Mouse (Mus musculus) liver, embryonic 12.5 days (tissue): ENCODE measurements around the gene Gpr142. TPM values are rescaled to one million over a fixed set of nuclear protein-coding genes. Genes with fewer than 3 reads are reported as not detected.

ENCODE experiments used
- ATAC-seq: fragments of 200-750 bp; cut with Nextera tagmentation; 2 replicates; pipeline ENCODE4 v1.8.0; 2017; ENCODE audit warnings: moderate number of reproducible peaks, mild to moderate bottlenecking, moderate library complexity
- H3K27ac ChIP-seq: fragments of 300-500 bp; sonication (generic); 2 replicates; pipeline ENCODE4 v1.5.1; 2016; ENCODE audit warnings: mild to moderate bottlenecking
- H3K27me3 ChIP-seq: fragments of 300-500 bp; sonication (generic); replicated peaks from 2 replicates; pipeline ENCODE4 v1.6.1; 2016; ENCODE audit warnings: mild to moderate bottlenecking, moderate library complexity
- H3K36me3 ChIP-seq: fragments of 300-500 bp; sonication (generic); 2 replicates; pipeline ENCODE4 v1.6.1; 2016; ENCODE audit warnings: mild to moderate bottlenecking, moderate library complexity
- H3K4me1 ChIP-seq: fragments of 300-500 bp; sonication (generic); 2 replicates; pipeline ENCODE4 v1.6.1; 2016
- H3K4me2 ChIP-seq: fragments of 300-500 bp; sonication (generic); 2 replicates; pipeline ENCODE4 v1.6.1; 2016; ENCODE audit warnings: mild to moderate bottlenecking, moderate library complexity
- H3K4me3 ChIP-seq: fragments of 300-500 bp; sonication (generic); 2 replicates; pipeline ENCODE4 v1.5.1; 2016; ENCODE audit warnings: mild to moderate bottlenecking, moderate library complexity
- H3K9ac ChIP-seq: fragments of 300-500 bp; sonication (generic); 2 replicates; pipeline ENCODE4 v1.6.1; 2016; ENCODE audit warnings: mild to moderate bottlenecking, moderate library complexity
- H3K9me3 ChIP-seq: fragments of 300-500 bp; sonication (generic); replicated peaks from 2 replicates; pipeline ENCODE4 v1.6.1; 2016; ENCODE audit warnings: mild to moderate bottlenecking, moderate library complexity
- WGBS: fragments of 180-500 bp; shearing (Covaris S2); methylation state at CpG from one replicate; pipeline ENCODE4 v1.1.7; 2016; ENCODE audit not compliant: insufficient replicate concordance; 5-methylcytosine and 5-hydroxymethylcytosine counted together
- polyA plus RNA-seq: library from polyadenylated mRNA; unstranded; fragments of >200 nt; fragmentation: Nextera tagmentation; extraction: Ambion mirVana; gene quantifications from 2 replicates; pipeline ENCODE4 v1.2.1, GENCODE M21; 2016

Gene Gpr142
- polyA plus RNA-seq, 1 experiment from 2014 or later, result not detected

- Histone ChIP-seq H3K9ac (no peak overlapping the region), H3K36me3 (no peaks in the 10 kb centered on the region), H3K27ac (no peak overlapping the region), H3K4me1 (peaks cover 34% of the 10 kb centered on the region), H3K9me3 (no peaks in the 10 kb centered on the region), H3K4me3 (no peak overlapping the region), H3K4me2 (no peak overlapping the region), H3K27me3 (no peaks in the 10 kb centered on the region)
- no peak for ATAC-seq
- WGBS, result 82% methylated on average over 12 of the region's 12 CpGs
Measured at GRCm38 (mm10) chr11:114822727-114823126, 24.0 kb downstream of the Gpr142 start.

DNA sequence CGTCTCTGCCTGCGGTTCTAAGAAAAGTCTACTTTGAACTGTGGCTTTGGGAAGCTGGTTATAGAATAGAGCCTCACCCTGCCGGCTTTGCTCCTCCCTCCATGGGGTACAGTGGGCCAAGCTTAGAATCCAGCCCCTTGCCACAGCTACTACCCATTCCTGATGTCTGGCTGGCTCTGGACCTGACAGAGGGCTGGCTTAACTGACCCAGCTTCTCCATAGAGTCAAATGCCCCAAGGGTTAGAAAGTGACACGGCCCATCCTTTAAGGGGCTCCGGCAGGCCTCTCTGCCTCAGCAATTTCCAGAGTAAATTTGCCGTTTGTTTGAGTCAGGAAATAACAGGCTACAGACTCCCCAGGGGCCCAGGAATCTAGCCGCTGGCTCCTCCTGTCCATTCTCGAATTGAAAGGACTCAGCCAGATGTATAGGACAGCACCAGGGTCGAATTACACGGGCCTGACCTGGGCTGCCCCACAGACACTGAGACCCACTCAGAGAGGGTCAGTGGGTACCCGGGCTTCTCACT, 24.5 kb downstream of the Gpr142 start:
- Histone ChIP-seq H3K27ac (no peak overlapping the region), H3K9me3 (no peaks in the 10 kb centered on the region), H3K4me1 (peaks cover 30% of the 10 kb centered on the region), H3K9ac (no peak overlapping the region), H3K4me2 (no peak overlapping the region), H3K27me3 (no peaks in the 10 kb centered on the region), H3K4me3 (no peak overlapping the region), H3K36me3 (no peaks in the 10 kb centered on the region)
- 41% methylated on average over 11 of the region's 11 CpGs for WGBS
- ATAC-seq, result no peak

DNA sequence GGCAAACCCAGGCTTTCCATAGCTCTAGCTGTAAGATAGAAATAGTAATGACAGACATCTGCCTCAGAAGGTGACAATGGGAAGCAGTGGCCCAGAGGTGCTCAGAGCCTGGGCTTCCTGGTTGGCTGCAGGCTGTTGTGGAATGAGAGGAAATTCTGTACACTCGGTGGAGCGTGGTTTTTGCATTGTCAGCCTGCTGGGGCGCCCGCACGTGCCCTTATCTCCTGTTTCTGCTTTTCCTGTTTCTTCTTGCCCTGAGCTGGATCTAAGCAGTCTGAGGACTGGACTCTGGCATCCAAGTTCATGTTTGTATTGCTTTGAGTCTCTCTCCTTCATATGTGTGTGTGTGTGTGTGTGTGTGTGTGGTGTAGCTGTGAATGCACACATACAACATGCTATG, 28.0 kb downstream of the Gpr142 start:
- peak overlapping the region; percentile 3 for H3K9ac ChIP-seq
- 11% methylated on average over 5 of the region's 5 CpGs for WGBS
- H3K4me1 ChIP-seq, result peaks cover 42% of the 10 kb centered on the region
- no peaks in the 10 kb centered on the region for H3K36me3 ChIP-seq
- no peaks in the 10 kb centered on the region for H3K9me3 ChIP-seq
- peak overlapping the region; percentile 30 for H3K27ac ChIP-seq
- no peak overlapping the region for H3K4me3 ChIP-seq
- no peak overlapping the region for H3K4me2 ChIP-seq
- peak; percentile 67 for ATAC-seq
- no peaks in the 10 kb centered on the region for H3K27me3 ChIP-seq

- Histone ChIP-seq H3K4me2 (peak overlapping the region; percentile 68), H3K36me3 (no peaks in the 10 kb centered on the region), H3K9me3 (no peaks in the 10 kb centered on the region), H3K4me1 (peaks cover 53% of the 10 kb centered on the region), H3K27ac (peak overlapping the region; percentile 68), H3K27me3 (no peaks in the 10 kb centered on the region), H3K9ac (peak overlapping the region; percentile 39; the same call in 1 of the 2 replicates), H3K4me3 (peak overlapping the region; percentile 40)
- ATAC-seq, result peak; percentile 65
- 16% methylated on average over 24 of the region's 24 CpGs for WGBS
Measured at GRCm38 (mm10) chr11:114829499-114830432, 31.0 kb downstream of the Gpr142 start.

DNA sequence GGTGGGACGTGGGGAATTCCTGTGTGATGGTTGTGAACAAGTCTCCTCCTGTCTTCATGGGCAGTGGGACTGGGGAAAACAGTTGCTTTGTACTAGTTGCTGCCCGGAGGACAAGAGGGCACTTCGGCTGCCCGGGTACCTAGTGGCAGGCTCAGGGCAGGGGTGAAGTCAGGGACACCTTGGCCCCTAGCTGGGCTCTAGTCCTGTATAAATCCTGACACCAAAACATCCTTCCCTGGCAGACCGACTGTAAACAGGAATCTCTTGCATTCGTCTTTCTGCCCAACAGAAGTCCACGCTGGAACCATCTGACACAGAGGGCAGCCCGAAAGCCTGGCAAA, 31.7 kb downstream of the Gpr142 start:
- Histone ChIP-seq H3K9ac (peak overlapping the region; percentile 39; the same call in 1 of the 2 replicates), H3K4me1 (peaks cover 53% of the 10 kb centered on the region), H3K4me2 (peak overlapping the region; percentile 68), H3K36me3 (no peaks in the 10 kb centered on the region), H3K4me3 (peak overlapping the region; percentile 40), H3K9me3 (no peaks in the 10 kb centered on the region), H3K27ac (peak overlapping the region; percentile 68), H3K27me3 (no peaks in the 10 kb centered on the region)
- WGBS, result 45% methylated on average over 8 of the region's 8 CpGs
- peak; percentile 18; the same call in 1 of the 2 replicates for ATAC-seq

DNA sequence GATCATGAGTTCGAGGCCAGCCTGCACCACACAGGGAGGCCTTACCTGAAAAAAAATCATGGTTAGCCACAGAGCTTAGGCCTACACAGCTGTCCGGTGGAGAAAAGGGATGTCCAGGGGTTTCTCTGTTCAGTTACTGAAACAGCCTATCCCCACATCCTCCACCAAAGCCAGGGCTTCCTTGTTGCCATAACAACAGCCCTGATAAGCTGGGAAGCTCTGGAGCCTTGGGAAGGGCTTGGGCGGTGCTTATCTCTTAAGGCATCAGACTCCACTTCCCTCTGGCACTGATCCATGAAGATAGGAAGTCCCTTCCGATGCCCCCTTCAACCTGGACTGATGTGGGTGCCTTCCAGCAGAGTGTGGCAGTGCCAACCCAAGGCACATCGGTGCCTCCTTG, 34.4 kb downstream of the Gpr142 start:
- Histone ChIP-seq H3K4me3 (no peak overlapping the region), H3K9ac (no peak overlapping the region), H3K4me1 (peaks cover 52% of the 10 kb centered on the region), H3K9me3 (no peaks in the 10 kb centered on the region), H3K4me2 (no peak overlapping the region), H3K36me3 (no peaks in the 10 kb centered on the region), H3K27ac (no peak overlapping the region), H3K27me3 (no peaks in the 10 kb centered on the region)
- no peak for ATAC-seq
- 43% methylated on average over 5 of the region's 5 CpGs for WGBS

GRCm38 (mm10) chr11:114843818-114844463, 45.2 kb downstream of the Gpr142 start:
- no peak overlapping the region for H3K9ac ChIP-seq
- WGBS, result 13% methylated on average over 8 of the region's 8 CpGs
- H3K36me3 ChIP-seq, result no peaks in the 10 kb centered on the region
- peak; percentile 57 for ATAC-seq
- peaks cover 8% of the 10 kb centered on the region for H3K27me3 ChIP-seq
- H3K9me3 ChIP-seq, result no peaks in the 10 kb centered on the region
- H3K27ac ChIP-seq, result no peak overlapping the region
- H3K4me3 ChIP-seq, result no peak overlapping the region
- H3K4me1 ChIP-seq, result peaks cover 29% of the 10 kb centered on the region
- peak overlapping the region; percentile 35; the same call in 1 of the 2 replicates for H3K4me2 ChIP-seq

DNA sequence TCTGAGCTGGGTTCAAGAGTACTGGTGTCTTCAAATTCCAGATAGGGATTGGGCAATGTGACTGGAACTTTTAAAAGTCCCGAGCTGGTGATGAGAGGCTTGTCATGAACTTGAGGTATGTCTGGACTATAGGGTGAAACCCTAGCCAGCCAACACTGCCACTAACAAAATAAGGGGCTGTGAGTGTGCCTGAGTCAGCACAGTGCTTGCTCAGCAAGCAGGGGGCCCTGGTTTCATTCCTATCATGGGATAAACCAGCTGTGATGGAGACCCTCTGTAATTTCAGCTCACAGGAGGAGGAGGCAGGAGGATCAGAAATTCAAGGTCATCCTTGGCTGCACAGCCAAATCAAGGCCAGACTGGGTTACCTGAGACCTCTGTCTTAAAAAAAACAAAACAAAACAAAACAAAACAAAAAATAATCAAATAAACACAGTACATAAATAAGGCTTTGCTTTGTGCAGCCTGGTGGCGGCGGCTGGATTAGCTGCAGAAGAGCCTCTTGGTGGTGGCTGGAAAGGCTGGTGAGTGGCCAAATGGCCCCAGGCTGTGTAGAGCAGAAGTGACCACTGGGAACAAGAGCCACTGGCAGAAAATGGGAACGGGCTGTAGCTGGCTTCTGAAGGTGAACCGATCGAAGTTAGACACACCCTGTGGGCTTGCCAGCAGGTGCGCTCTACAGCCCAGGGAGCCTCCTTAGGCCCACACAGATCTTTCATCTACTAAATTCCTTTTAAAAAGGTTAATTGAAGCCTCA, 45.9 kb downstream of the Gpr142 start:
- H3K4me1 ChIP-seq, result peaks cover 33% of the 10 kb centered on the region
- H3K27ac ChIP-seq, result peak overlapping the region; percentile 26; the same call in 1 of the 2 replicates
- WGBS, result 73% methylated on average over 7 of the region's 7 CpGs
- H3K4me3 ChIP-seq, result no peak overlapping the region
- H3K27me3 ChIP-seq, result peaks cover 15% of the 10 kb centered on the region
- no peaks in the 10 kb centered on the region for H3K36me3 ChIP-seq
- no peak for ATAC-seq
- H3K9ac ChIP-seq, result no peak overlapping the region
- H3K9me3 ChIP-seq, result no peaks in the 10 kb centered on the region
- peak overlapping the region; percentile 35; the same call in 1 of the 2 replicates for H3K4me2 ChIP-seq

DNA sequence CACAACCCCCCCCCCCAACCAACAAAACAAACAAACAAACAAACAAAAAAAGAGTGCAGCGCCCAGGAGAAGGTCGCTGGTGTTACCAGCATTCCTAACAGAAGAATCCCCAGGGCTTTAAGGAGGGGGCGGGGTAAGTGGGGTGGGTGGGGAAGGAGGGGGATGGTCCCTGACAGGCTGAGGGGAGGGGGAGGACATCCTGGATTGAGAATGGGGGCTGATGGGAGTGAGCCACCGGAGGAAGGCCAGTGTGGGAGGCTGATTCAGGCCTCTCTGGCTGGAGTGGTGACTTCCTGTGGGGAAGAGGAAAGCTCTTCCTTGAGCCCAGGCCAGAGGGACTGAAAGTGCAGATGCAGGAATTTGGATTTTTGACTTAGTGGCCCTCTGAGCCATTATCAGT, 47.6 kb downstream of the Gpr142 start:
- no peak for ATAC-seq
- 49% methylated on average over 4 of the region's 4 CpGs for WGBS

GRCm38 (mm10) chr11:114847008-114847407, 48.3 kb downstream of the Gpr142 start:
- no peak overlapping the region for H3K27ac ChIP-seq
- H3K9me3 ChIP-seq, result no peaks in the 10 kb centered on the region
- no peak overlapping the region for H3K4me2 ChIP-seq
- no peak for ATAC-seq
- H3K4me3 ChIP-seq, result no peak overlapping the region
- WGBS, result 81% methylated on average over 5 of the region's 5 CpGs
- no peaks in the 10 kb centered on the region for H3K36me3 ChIP-seq
- H3K27me3 ChIP-seq, result peaks cover 38% of the 10 kb centered on the region
- H3K4me1 ChIP-seq, result peaks cover 56% of the 10 kb centered on the region
- H3K9ac ChIP-seq, result no peak overlapping the region

More for the DNA sequence above, 47.6 kb downstream of the Gpr142 start:
- Histone ChIP-seq H3K4me1 (peaks cover 49% of the 10 kb centered on the region), H3K9me3 (no peaks in the 10 kb centered on the region), H3K27ac (no peak overlapping the region), H3K4me3 (no peak overlapping the region), H3K27me3 (peaks cover 32% of the 10 kb centered on the region), H3K4me2 (no peak overlapping the region), H3K36me3 (no peaks in the 10 kb centered on the region), H3K9ac (no peak overlapping the region)

DNA sequence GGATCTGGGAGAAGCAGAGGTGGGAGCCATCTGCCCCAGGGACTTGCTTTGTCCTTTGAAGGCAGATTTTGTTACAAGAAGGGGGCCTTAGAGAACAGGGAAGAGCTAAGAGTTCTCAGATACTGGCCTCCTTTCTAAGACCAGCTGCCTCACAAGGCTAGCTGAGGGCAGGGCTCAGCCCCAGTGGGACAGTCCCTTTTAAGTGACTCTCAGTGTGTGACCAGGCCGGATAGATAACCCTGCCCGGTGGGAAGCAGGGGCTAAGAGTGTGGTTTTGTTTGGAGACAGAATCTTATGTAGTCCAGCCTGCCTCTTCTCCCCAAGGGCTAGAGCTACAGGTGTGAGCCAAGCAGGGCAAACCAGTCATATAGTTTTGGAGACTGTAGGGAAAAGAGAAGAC, 50.8 kb downstream of the Gpr142 start:
- peaks cover 64% of the 10 kb centered on the region for H3K27me3 ChIP-seq
- H3K36me3 ChIP-seq, result no peaks in the 10 kb centered on the region
- H3K4me1 ChIP-seq, result peaks cover 60% of the 10 kb centered on the region
- WGBS, result 14% methylated on average over 2 of the region's 2 CpGs
- ATAC-seq, result no peak
- no peak overlapping the region for H3K4me2 ChIP-seq
- H3K9ac ChIP-seq, result no peak overlapping the region
- no peaks in the 10 kb centered on the region for H3K9me3 ChIP-seq
- no peak overlapping the region for H3K4me3 ChIP-seq
- no peak overlapping the region for H3K27ac ChIP-seq
